Mouse (Mus musculus) layer of hippocampus, adult 9-10 months (tissue): ENCODE data around the gene Ptpn13.

Experiments
- DNase-seq: peaks from one replicate; pipeline ENCODE4 v3.0.0; 2022; ENCODE audit warnings: low spot score

Gene Ptpn13

GRCm38 (mm10) chr5:103458959-103459675 lies 34.1 kb downstream of the Ptpn13 start:
- DNase-seq: no peak

GRCm38 (mm10) chr5:103460903-103461302 lies 35.9 kb downstream of the Ptpn13 start:
- DNase-seq: no peak

- no peak for DNase-seq
Observed at GRCm38 (mm10) chr5:103463661-103464219, 38.7 kb downstream of the Ptpn13 start.

- no peak for DNase-seq
Observed at GRCm38 (mm10) chr5:103464329-103464728, 39.3 kb downstream of the Ptpn13 start.

- DNase-seq: no peak
Observed at GRCm38 (mm10) chr5:103464771-103465170, 39.8 kb downstream of the Ptpn13 start.

- DNase-seq: no peak
Observed at GRCm38 (mm10) chr5:103472670-103473069, 47.7 kb downstream of the Ptpn13 start.

- no peak for DNase-seq
Observed at GRCm38 (mm10) chr5:103473467-103474096, 48.6 kb downstream of the Ptpn13 start.

- DNase-seq: no peak
Observed at GRCm38 (mm10) chr5:103474259-103474658, 49.3 kb downstream of the Ptpn13 start.

- DNase-seq: no peak
Observed at GRCm38 (mm10) chr5:103475503-103475902, 50.5 kb downstream of the Ptpn13 start.

GRCm38 (mm10) chr5:103479503-103479902 lies 54.5 kb downstream of the Ptpn13 start:
- DNase-seq: no peak

GRCm38 (mm10) chr5:103481222-103481621 lies 56.2 kb downstream of the Ptpn13 start:
- DNase-seq: no peak

- no peak for DNase-seq
Observed at GRCm38 (mm10) chr5:103487001-103487400, 62.0 kb downstream of the Ptpn13 start.

- DNase-seq: no peak
Observed at GRCm38 (mm10) chr5:103490964-103491363, 66.0 kb downstream of the Ptpn13 start.

- DNase-seq: no peak
Observed at GRCm38 (mm10) chr5:103491788-103492187, 66.8 kb downstream of the Ptpn13 start.

GRCm38 (mm10) chr5:103497061-103497460 lies 72.1 kb downstream of the Ptpn13 start:
- no peak for DNase-seq

GRCm38 (mm10) chr5:103497480-103497879 lies 72.5 kb downstream of the Ptpn13 start:
- DNase-seq: peak; percentile 45

- DNase-seq: no peak
Observed at GRCm38 (mm10) chr5:103499305-103499704, 74.3 kb downstream of the Ptpn13 start.

- DNase-seq: no peak
Observed at GRCm38 (mm10) chr5:103501076-103501475, 76.1 kb downstream of the Ptpn13 start.

- DNase-seq: no peak
Observed at GRCm38 (mm10) chr5:103501839-103502238, 76.8 kb downstream of the Ptpn13 start.

- DNase-seq: no peak
Observed at GRCm38 (mm10) chr5:103513162-103513561, 88.2 kb downstream of the Ptpn13 start.

GRCm38 (mm10) chr5:103514441-103514840 lies 89.4 kb downstream of the Ptpn13 start:
- DNase-seq: no peak

GRCm38 (mm10) chr5:103515876-103516275 lies 90.9 kb downstream of the Ptpn13 start:
- DNase-seq: no peak

GRCm38 (mm10) chr5:103516555-103516954 lies 91.6 kb downstream of the Ptpn13 start:
- DNase-seq: no peak
